Mouse (Mus musculus): ENCODE data around the gene Atp2c1. TPM values are rescaled to one million over a fixed set of nuclear protein-coding genes. Genes with fewer than 3 reads are reported as not detected.

Atp2c1 gene
- total RNA-seq (2014; rRNA removed) (157 and 184 TPM in 2 replicates), polyA plus RNA-seq (2015; fragmentation: Nextera tagmentation; extraction: Ambion mirVana) (65.7 and 70.6 TPM in 2 replicates)

GRCm38 (mm10) chr9:105527219-105527618, at the start of gene Atp2c1:
TSS of gene Atp2c1 (minus strand) at chr9:105527319.
- Histone ChIP-seq H3K4me3 (ENCODE audit: low read depth, low read length) (no peak within 1 kb of the TSS), H3K9me3 (ENCODE audit: low read length) (no peaks in the 10 kb centered on the region), H3K27ac (ENCODE audit: low read depth, low read length) (no peak within 1 kb of the TSS), H3K36me3 (ENCODE audit: insufficient read depth, low read length) (no peaks in the 10 kb centered on the region), H3K27me3 (ENCODE audit: insufficient read depth, low read length) (no peaks in the 10 kb centered on the region), H3K9ac (replicated peaks; ENCODE audit: low read length, poor library complexity, severe bottlenecking) (no peak within 1 kb of the TSS), H3K4me1 (ENCODE audit: insufficient read depth, low read length) (peaks cover 3% of the 10 kb centered on the region; the same call in 1 of the 2 replicates), H3K4me2 (ENCODE audit: low read depth, low read length, poor library complexity, severe bottlenecking) (no peak within 1 kb of the TSS)
- ATAC-seq (ENCODE audit: low FRiP score) (no peak), DNase-seq (ENCODE audit: low spot score) (no peak)
- no peak for TF ChIP-seq CTCF (IDR thresholded peaks at IDR 0.05)
- WGBS = 88% methylated on average over 12 of the region's 12 CpGs

GRCm38 (mm10) chr9:105557452-105557851, 30.3 kb upstream of the Atp2c1 start:
- no peaks in the 10 kb centered on the region for H3K36me3 ChIP-seq (ENCODE audit: insufficient read depth, low read length)
- TF ChIP-seq CTCF (IDR thresholded peaks at IDR 0.05) = no peak
- no peak overlapping the region for H3K4me2 ChIP-seq (ENCODE audit: low read depth, low read length, poor library complexity, severe bottlenecking)
- 0 out of 2 replicates have a peak, but pooled peaks cover 8% of the 10 kb centered on the region for H3K4me1 ChIP-seq (ENCODE audit: insufficient read depth, low read length)
- WGBS = 55% methylated on average over 5 of the region's 5 CpGs
- H3K9ac ChIP-seq (replicated peaks; ENCODE audit: low read length, poor library complexity, severe bottlenecking) = no peak overlapping the region
- no peaks in the 10 kb centered on the region for H3K9me3 ChIP-seq (ENCODE audit: low read length)
- H3K4me3 ChIP-seq (ENCODE audit: low read depth, low read length) = no peak overlapping the region
- ATAC-seq (ENCODE audit: low FRiP score) (no peak), DNase-seq (ENCODE audit: low spot score) (peak; percentile 43)
- H3K27me3 ChIP-seq (ENCODE audit: insufficient read depth, low read length) = no peaks in the 10 kb centered on the region
- H3K27ac ChIP-seq (ENCODE audit: low read depth, low read length) = no peak overlapping the region

- ATAC-seq (ENCODE audit: low FRiP score) = no peak
Measured at GRCm38 (mm10) chr9:105556141-105556735, 29.1 kb upstream of the Atp2c1 start.

GRCm38 (mm10) chr9:105554439-105554807, 27.3 kb upstream of the Atp2c1 start:
- ATAC-seq (ENCODE audit: low FRiP score) (no peak), DNase-seq (ENCODE audit: low spot score) (no peak)
- TF ChIP-seq CTCF (IDR thresholded peaks at IDR 0.05) = no peak
- H3K9me3 ChIP-seq (ENCODE audit: low read length) = no peaks in the 10 kb centered on the region
- 36% methylated on average over 7 of the region's 7 CpGs for WGBS
- H3K9ac ChIP-seq (replicated peaks; ENCODE audit: low read length, poor library complexity, severe bottlenecking) = no peak overlapping the region
- no peak overlapping the region; the same call in 1 of the 2 replicates for H3K4me3 ChIP-seq (ENCODE audit: low read depth, low read length)
- H3K27ac ChIP-seq (ENCODE audit: low read depth, low read length) = peak overlapping the region; percentile 47
- peak overlapping the region; percentile 26; the same call in 1 of the 2 replicates for H3K4me2 ChIP-seq (ENCODE audit: low read depth, low read length, poor library complexity, severe bottlenecking)
- no peaks in the 10 kb centered on the region for H3K27me3 ChIP-seq (ENCODE audit: insufficient read depth, low read length)
- H3K36me3 ChIP-seq (ENCODE audit: insufficient read depth, low read length) = no peaks in the 10 kb centered on the region
- 0 out of 2 replicates have a peak, but pooled peaks cover 8% of the 10 kb centered on the region for H3K4me1 ChIP-seq (ENCODE audit: insufficient read depth, low read length)

More at GRCm38 (mm10) chr9:105556141-105556735, 29.1 kb upstream of the Atp2c1 start:
- no peaks in the 10 kb centered on the region for H3K36me3 ChIP-seq (ENCODE audit: insufficient read depth, low read length)
- no peak overlapping the region for H3K9ac ChIP-seq (replicated peaks; ENCODE audit: low read length, poor library complexity, severe bottlenecking)
- DNase-seq (ENCODE audit: low spot score) = peak; percentile 59
- H3K27ac ChIP-seq (ENCODE audit: low read depth, low read length) = no peak overlapping the region
- no peaks in the 10 kb centered on the region for H3K27me3 ChIP-seq (ENCODE audit: insufficient read depth, low read length)
- H3K4me1 ChIP-seq (ENCODE audit: insufficient read depth, low read length) = 0 out of 2 replicates have a peak, but pooled peaks cover 8% of the 10 kb centered on the region
- no peaks in the 10 kb centered on the region for H3K9me3 ChIP-seq (ENCODE audit: low read length)
- 77% methylated on average over 8 of the region's 8 CpGs for WGBS
- no peak for TF ChIP-seq CTCF (IDR thresholded peaks at IDR 0.05)
- no peak overlapping the region for H3K4me3 ChIP-seq (ENCODE audit: low read depth, low read length)
- no peak overlapping the region for H3K4me2 ChIP-seq (ENCODE audit: low read depth, low read length, poor library complexity, severe bottlenecking)

- H3K4me2 ChIP-seq (ENCODE audit: low read depth, low read length, poor library complexity, severe bottlenecking) = peak overlapping the region; percentile 26; the same call in 1 of the 2 replicates
- no peaks in the 10 kb centered on the region for H3K27me3 ChIP-seq (ENCODE audit: insufficient read depth, low read length)
- ATAC-seq (ENCODE audit: low FRiP score) (no peak), DNase-seq (ENCODE audit: low spot score) (peak; percentile 20)
- no peak for TF ChIP-seq CTCF (IDR thresholded peaks at IDR 0.05)
- no peak overlapping the region for H3K9ac ChIP-seq (replicated peaks; ENCODE audit: low read length, poor library complexity, severe bottlenecking)
- H3K4me1 ChIP-seq (ENCODE audit: insufficient read depth, low read length) = 0 out of 2 replicates have a peak, but pooled peaks cover 8% of the 10 kb centered on the region
- H3K36me3 ChIP-seq (ENCODE audit: insufficient read depth, low read length) = no peaks in the 10 kb centered on the region
- H3K9me3 ChIP-seq (ENCODE audit: low read length) = no peaks in the 10 kb centered on the region
- H3K4me3 ChIP-seq (ENCODE audit: low read depth, low read length) = no peak overlapping the region; the same call in 1 of the 2 replicates
- 20% methylated on average over 24 of the region's 24 CpGs for WGBS
- peak overlapping the region; percentile 47 for H3K27ac ChIP-seq (ENCODE audit: low read depth, low read length)
Measured at GRCm38 (mm10) chr9:105553629-105554438, 26.7 kb upstream of the Atp2c1 start.

GRCm38 (mm10) chr9:105551407-105551806, 24.3 kb upstream of the Atp2c1 start:
- DNase-seq (ENCODE audit: low spot score) (no peak), ATAC-seq (ENCODE audit: low FRiP score) (no peak)
- no peak overlapping the region for H3K4me3 ChIP-seq (ENCODE audit: low read depth, low read length)
- no peak overlapping the region for H3K27ac ChIP-seq (ENCODE audit: low read depth, low read length)
- 75% methylated on average over 4 of the region's 4 CpGs for WGBS
- H3K27me3 ChIP-seq (ENCODE audit: insufficient read depth, low read length) = no peaks in the 10 kb centered on the region
- no peak overlapping the region for H3K4me2 ChIP-seq (ENCODE audit: low read depth, low read length, poor library complexity, severe bottlenecking)
- H3K4me1 ChIP-seq (ENCODE audit: insufficient read depth, low read length) = 0 out of 2 replicates have a peak, but pooled peaks cover 8% of the 10 kb centered on the region
- TF ChIP-seq CTCF (IDR thresholded peaks at IDR 0.05) = no peak
- H3K9ac ChIP-seq (replicated peaks; ENCODE audit: low read length, poor library complexity, severe bottlenecking) = no peak overlapping the region
- H3K9me3 ChIP-seq (ENCODE audit: low read length) = no peaks in the 10 kb centered on the region
- H3K36me3 ChIP-seq (ENCODE audit: insufficient read depth, low read length) = no peaks in the 10 kb centered on the region
